Mouse (Mus musculus) macrophage (primary cell): Measurements from ENCODE around the gene Csad. TPM values are rescaled to one million over a fixed set of nuclear protein-coding genes. Genes with fewer than 3 reads are reported as not detected.

Experiments used
- H3K27ac ChIP-seq: fragments of 350-480 bp; formaldehyde crosslinking; 2 replicates; pipeline ENCODE4 v1.9.0; 2021
- H3K36me3 ChIP-seq: fragments of 350-480 bp; formaldehyde crosslinking; 2 replicates; pipeline ENCODE4 v1.9.0; 2021; ENCODE audit errors: inconsistent target
- H3K4me3 ChIP-seq: fragments of 350-480 bp; formaldehyde crosslinking; 2 replicates; pipeline ENCODE4 v1.9.0; 2021; ENCODE audit errors: inconsistent target
- H3K79me2 ChIP-seq: fragments of 350-480 bp; formaldehyde crosslinking; 2 replicates; pipeline ENCODE4 v1.9.0; 2021; ENCODE audit errors: inconsistent target
- WGBS: methylation state at CpG from one replicate; pipeline ENCODE4 v1.1.7; 2026; ENCODE audit warnings: inconsistent platforms; ENCODE audit not compliant: missing documents; 5-methylcytosine and 5-hydroxymethylcytosine counted together
- polyA plus RNA-seq: library from polyadenylated mRNA; stranded (reverse); fragments of 250-400 nt; gene quantifications from 3 replicates; pipeline ENCODE4 v1.2.4, GENCODE M21; 2018; ENCODE audit warnings: inconsistent platforms

The Csad gene
- polyA plus RNA-seq, 1 experiment from 2014 or later = 10.6 TPM

DNA sequence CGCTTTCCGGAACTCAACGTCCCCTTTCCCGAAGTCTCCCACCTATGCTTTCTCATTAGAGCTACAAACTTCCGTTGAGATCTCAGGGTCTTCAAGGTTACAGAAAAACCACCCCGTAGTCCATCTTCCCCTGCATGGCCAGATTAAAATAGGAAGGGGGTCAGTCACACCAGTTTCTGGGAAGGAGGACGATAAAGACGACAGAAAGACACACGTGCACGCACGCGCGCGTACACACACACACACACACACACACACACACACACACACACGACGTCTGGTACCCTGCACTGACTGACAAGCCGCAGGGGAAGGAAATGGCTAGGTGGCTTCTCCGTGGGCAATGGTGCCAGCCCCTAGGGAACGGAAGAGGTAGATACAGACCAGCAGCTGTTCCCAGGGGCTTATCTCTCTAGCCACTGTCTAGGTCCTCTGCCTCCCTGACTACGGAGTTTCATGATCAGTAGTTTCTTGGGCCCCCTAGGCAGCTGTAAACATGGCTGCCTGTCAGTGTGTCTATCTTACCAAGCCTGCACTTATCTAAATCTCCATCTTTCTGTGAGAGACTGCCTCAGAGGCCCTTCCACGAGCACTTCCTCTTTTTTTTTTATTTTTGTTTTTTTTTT lies 20.6 kb upstream of the Csad start:
- H3K4me3 ChIP-seq = peak overlapping the region; percentile 6; the same call in 1 of the 2 replicates
- peaks cover 23% of the 10 kb centered on the region for H3K79me2 ChIP-seq
- no peak overlapping the region for H3K27ac ChIP-seq
- no peaks in the 10 kb centered on the region for H3K36me3 ChIP-seq
- WGBS = 5% methylated on average over 20 of the region's 21 CpGs

DNA sequence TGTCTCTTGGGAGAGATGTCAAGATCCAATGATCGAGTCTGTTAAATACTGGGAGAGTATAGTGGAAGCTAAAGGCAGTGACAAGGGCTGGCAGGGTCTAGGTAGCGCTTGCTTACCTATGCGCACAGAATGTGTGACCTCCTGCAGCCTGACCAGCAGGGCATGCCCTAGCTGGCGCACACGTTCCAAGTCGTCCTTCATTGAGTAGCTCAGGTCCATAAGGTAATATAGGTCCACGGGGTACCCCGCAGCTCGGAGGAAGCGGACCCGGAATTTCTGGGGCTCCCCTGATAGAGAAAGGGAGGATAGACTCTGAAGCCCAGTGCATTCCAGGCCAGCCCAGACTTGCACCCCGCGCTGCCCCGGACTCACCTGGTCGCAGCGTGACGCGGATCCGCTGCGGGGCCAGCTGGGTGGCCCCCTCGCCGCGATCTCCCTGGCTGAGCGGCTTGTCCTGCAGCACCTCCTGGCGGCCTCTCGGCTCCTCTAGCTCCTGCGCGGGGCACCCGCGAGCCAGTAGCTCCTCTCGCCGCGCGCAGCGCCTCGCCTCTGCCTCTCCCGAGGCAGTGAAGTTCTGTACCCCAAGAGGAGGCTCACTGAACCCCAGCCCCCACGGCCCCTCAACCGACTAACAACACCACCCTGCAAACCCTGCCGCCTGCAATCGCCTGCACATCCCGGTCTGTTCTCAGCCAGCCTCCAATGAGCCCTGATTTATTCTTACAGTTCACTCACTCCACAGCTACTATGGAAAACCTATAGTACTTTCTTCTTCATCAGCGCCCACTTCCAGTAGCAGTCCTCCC lies 19.9 kb upstream of the Csad start:
- Histone ChIP-seq H3K79me2 (peaks cover 16% of the 10 kb centered on the region), H3K4me3 (peak overlapping the region; percentile 6; the same call in 1 of the 2 replicates), H3K27ac (no peak overlapping the region), H3K36me3 (no peaks in the 10 kb centered on the region)
- 14% methylated on average over 43 of the region's 43 CpGs for WGBS

DNA sequence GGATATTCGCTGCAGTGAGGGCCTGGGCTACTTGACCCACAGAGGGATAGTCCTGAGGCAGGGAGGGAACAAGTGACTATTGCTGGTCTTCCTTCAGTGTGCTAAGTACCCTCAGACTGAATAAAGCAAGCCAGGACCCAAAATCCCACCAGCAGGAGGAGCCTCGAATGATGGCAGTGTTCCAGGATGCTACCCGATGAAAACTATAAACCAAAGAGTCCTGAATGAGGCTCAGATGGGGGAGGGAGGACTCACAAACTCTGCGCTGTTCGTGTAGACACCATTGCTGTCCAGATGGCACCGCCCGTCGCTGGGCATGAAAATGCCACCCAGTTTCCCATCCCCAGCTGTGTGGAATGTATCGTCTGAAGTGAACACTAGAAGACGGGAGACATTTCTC lies 17.9 kb upstream of the Csad start:
- WGBS = 89% methylated on average over 9 of the region's 10 CpGs
- Histone ChIP-seq H3K4me3 (no peak overlapping the region), H3K36me3 (no peaks in the 10 kb centered on the region), H3K79me2 (no peaks in the 10 kb centered on the region), H3K27ac (no peak overlapping the region)

DNA sequence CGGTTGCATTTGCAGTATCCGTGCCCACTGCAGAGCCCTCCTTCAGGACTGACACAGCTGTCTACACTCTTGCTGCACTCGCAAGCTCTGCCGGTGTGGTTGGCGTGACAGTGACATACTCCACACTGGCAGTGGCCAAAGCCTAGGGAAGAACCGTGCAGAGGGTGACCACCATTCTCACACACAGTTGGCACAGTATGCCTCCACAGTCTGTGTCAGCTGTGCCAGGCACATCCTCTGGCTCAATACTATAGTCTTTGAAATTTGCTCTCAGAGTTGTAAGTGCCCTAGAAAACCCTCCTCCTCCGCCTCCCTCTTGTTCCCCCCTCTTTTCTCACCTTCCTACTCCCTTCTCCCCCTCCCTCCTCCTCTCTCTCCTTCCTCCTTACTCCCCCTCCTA lies 12.8 kb upstream of the Csad start:
- Histone ChIP-seq H3K27ac (no peak overlapping the region), H3K79me2 (no peaks in the 10 kb centered on the region), H3K4me3 (no peak overlapping the region), H3K36me3 (peaks cover 42% of the 10 kb centered on the region)
- WGBS = 89% methylated on average over 7 of the region's 7 CpGs

DNA sequence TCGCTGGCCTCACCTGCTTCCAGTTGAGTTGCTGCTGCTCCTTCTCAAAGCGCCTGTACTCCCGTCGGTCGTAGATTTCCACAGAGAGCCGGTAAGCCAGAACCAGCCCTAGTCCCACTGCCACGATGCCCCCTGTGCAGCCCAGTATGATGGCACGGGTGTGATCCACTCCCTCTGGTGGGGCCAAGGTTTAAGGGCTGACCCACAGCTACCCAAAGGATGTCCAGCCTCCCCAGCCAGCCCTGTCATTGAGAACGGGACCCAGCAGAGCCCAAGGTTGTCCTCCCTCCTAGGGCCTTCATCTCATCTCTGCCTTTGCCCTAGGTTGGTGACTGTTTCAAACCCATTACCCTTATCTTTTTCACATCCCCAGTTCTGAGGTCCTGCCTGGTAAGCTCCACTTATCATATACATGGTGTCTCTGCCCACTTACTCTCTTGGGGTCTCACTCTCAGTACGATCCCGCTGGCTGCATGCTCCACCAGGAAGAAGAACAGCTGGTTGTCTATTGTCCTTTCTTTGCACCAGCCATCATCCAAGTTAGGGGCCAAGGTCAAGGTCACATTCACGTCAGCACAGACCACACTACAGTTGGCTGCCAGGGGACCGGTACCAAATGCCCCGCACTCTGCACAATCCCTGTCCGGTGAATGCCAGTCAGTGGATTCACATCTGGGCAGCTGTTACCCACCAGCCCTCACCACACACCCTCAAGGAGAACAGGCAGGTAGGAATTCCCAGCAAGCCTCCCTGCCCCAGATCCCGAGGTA lies 12.1 kb upstream of the Csad start:
- Histone ChIP-seq H3K36me3 (peaks cover 48% of the 10 kb centered on the region), H3K79me2 (no peaks in the 10 kb centered on the region), H3K4me3 (no peak overlapping the region), H3K27ac (no peak overlapping the region)
- WGBS = 95% methylated on average over 16 of the region's 16 CpGs

DNA sequence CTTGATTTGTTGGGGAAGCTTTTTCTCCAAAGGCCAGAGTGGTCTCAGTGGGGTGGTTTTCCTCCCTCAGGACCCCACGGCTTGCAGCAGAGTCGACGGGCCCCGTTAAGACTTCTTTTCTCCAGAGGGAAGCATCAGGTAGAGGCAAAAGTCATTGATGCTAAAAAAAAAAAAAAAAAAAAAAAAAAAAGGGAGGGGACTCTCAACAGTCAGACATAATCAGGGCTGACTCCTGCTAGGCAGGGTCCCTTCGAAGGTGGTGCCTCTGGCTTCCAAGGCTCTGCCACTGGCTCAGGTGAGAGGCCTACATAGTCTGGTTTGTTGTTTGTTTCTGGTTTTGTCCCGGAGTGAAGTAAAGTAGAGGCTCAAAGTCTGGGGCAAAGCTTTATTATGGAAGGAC lies 11.1 kb upstream of the Csad start:
- Histone ChIP-seq H3K4me3 (no peak overlapping the region), H3K36me3 (peaks cover 56% of the 10 kb centered on the region)
- WGBS = 92% methylated on average over 2 of the region's 6 CpGs

DNA sequence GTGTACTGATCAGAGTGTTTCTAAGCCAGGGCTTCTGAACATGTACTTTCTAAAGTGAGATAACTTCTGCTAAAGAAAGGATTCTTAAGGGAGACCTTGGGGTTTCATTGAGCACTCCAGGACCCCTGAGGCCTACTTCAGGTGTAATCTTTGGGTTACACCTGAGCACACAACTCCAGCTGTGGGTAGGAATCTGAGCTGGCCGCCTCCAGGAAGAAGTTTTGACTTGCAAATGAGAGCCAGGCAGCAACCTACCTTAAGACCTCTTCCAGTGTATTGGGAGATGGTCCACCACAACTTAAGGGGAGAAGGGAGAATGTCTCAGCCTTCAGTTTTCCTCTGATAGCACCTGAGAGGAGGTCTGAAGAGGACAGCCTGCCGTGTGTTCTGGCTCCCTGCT lies 9.6 kb upstream of the Csad start:
- 100% methylated on average over 1 of the region's 2 CpGs for WGBS
- no peak overlapping the region for H3K4me3 ChIP-seq
- H3K79me2 ChIP-seq = no peaks in the 10 kb centered on the region; the same call in 1 of the 2 replicates
- H3K36me3 ChIP-seq = peaks cover 71% of the 10 kb centered on the region
- H3K27ac ChIP-seq = no peak overlapping the region

More for the DNA sequence above, 11.1 kb upstream of the Csad start:
- no peak overlapping the region for H3K27ac ChIP-seq
- H3K79me2 ChIP-seq = no peaks in the 10 kb centered on the region; the same call in 1 of the 2 replicates

DNA sequence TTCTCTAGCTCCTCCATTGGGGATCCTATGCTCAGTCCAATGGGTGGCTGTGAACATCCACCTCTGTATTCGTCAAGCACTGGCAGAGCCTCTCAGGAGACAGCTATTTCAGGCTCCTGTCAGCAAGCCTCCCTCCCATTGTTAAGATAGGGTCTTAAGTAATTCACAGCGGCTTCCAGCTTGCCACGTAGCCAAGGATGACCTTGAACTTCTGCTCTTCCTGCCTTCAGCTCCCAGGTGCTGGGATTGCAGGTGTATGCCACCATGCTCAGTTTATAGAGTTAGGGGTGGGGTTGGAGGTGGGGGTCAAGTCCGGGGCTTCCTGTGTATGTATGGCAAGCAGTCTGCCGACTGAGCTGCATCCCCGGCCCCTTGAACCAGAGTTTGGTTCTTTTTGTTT lies 7.4 kb upstream of the Csad start:
- H3K36me3 ChIP-seq = peaks cover 80% of the 10 kb centered on the region

DNA sequence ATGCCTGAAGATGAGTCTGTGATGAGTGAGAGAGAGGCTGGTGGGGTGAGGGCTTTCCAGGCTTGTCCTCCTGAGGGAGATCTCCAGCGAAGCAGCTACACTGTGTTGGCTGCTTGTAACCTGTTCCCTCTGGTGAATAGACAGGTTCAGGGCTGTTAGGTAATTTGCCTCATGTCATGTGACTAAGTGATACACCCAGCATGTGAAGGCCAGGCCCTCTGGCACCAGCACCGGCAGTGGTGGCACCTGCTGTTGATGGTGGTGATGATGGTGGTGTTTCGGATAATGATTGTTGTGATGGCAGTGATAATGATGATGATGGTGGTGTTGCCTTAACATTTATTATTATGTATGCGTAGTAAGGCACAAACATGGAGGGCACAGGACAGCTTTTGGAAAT lies 6.3 kb upstream of the Csad start:
- H3K36me3 ChIP-seq = peaks cover 74% of the 10 kb centered on the region
- 95% methylated on average over 4 of the region's 4 CpGs for WGBS
- no peak overlapping the region for H3K27ac ChIP-seq
- no peak overlapping the region for H3K4me3 ChIP-seq
- peaks cover 8% of the 10 kb centered on the region; the same call in 1 of the 2 replicates for H3K79me2 ChIP-seq

More for the DNA sequence above, 7.4 kb upstream of the Csad start:
- WGBS = 97% methylated on average over 6 of the region's 6 CpGs
- Histone ChIP-seq H3K79me2 (no peaks in the 10 kb centered on the region; the same call in 1 of the 2 replicates), H3K27ac (no peak overlapping the region), H3K4me3 (no peak overlapping the region)

DNA sequence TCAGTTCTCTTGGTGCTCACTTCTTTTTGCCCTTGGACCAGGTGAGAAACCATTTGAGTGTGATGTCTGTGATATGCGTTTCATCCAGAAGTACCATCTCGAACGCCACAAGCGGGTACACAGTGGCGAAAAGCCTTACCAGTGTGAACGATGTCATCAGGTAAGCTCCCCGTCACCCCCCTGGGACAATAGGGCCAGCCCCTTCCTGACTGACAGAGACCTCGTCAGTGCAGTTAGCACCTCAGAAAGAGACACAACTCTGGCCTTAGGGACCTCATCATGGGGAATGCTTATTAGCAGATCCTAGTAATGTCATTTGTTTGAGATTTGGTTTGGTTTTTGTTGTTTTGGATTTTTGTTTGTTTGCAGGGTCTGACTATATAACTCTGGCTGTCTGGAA lies 4.6 kb upstream of the Csad start:
- no peak overlapping the region for H3K27ac ChIP-seq
- peaks cover 25% of the 10 kb centered on the region for H3K79me2 ChIP-seq
- peaks cover 67% of the 10 kb centered on the region for H3K36me3 ChIP-seq
- WGBS = 94% methylated on average over 8 of the region's 8 CpGs
- H3K4me3 ChIP-seq = no peak overlapping the region

DNA sequence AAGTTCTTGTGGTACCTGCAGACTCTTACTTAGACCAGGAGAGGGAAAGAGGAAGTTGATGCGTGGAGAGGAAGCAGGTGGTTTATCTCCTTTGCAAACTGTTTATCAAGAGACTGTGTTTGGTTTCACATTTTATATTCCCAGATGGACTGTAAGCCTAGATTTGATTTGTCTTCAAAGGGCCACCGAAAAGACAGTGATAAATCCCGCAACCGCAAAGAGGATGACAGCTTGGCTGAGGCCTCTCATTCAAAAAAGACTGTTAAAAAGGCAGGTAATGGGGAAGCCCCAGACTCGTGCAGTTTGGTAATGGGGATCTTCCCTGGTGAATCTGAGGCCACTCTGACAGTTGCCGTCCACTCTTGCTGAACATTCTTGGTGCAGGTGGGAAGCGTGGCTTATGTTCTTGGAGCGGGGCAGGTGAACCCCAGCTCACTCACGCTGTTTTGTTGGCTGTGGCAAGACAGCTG lies 3.6 kb upstream of the Csad start:
- H3K4me3 ChIP-seq = no peak overlapping the region
- no peak overlapping the region for H3K27ac ChIP-seq
- peaks cover 25% of the 10 kb centered on the region for H3K79me2 ChIP-seq
- peaks cover 57% of the 10 kb centered on the region for H3K36me3 ChIP-seq
- WGBS = 42% methylated on average over 9 of the region's 9 CpGs

DNA sequence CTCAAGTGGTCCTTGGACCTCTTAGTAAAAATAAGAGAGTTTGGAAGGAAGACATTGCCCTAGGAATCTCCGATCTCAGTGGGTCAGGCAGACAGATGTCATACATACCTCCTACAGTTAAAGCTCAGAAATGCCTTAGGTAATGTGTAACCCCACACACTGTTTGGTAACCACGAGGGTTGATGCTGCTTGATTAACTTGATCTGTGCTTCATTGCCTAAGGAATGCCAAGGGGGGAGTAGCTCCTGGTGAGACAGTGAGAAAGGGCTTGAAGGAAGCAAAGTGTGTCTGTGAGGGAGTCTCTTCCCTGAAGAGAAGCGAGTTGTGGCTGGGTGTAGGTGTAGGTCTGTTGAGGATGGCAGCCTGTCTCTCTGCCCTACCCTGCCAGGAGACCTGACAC lies 2.8 kb upstream of the Csad start:
- WGBS = 77% methylated on average over 3 of the region's 3 CpGs
- H3K4me3 ChIP-seq = no peak overlapping the region
- H3K27ac ChIP-seq = no peak overlapping the region
- H3K36me3 ChIP-seq = peaks cover 49% of the 10 kb centered on the region
- peaks cover 25% of the 10 kb centered on the region for H3K79me2 ChIP-seq

DNA sequence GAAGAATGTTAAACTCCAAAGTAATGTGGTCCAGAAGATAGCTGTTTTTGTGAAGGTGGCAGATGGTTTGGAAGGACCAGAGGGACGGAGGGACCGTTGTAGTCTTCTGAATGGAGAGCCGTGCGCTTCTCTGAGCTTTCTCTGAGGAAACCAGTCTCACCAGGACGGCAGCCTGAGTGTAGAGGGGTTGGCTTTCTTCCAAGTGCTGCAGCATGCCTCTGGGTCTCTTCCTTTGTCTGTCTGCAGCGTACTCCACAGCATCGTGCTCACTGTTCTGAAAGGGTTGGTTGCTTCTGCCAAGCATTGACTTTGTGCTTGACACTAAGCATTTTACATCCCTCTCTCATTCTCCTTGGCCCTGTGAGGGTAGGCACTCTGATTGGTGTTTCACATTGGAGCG lies 1.3 kb upstream of the Csad start:
- WGBS = 70% methylated on average over 8 of the region's 8 CpGs
- H3K79me2 ChIP-seq = peaks cover 25% of the 10 kb centered on the region
- peaks cover 36% of the 10 kb centered on the region for H3K36me3 ChIP-seq
- no peak overlapping the region for H3K27ac ChIP-seq
- no peak overlapping the region for H3K4me3 ChIP-seq

DNA sequence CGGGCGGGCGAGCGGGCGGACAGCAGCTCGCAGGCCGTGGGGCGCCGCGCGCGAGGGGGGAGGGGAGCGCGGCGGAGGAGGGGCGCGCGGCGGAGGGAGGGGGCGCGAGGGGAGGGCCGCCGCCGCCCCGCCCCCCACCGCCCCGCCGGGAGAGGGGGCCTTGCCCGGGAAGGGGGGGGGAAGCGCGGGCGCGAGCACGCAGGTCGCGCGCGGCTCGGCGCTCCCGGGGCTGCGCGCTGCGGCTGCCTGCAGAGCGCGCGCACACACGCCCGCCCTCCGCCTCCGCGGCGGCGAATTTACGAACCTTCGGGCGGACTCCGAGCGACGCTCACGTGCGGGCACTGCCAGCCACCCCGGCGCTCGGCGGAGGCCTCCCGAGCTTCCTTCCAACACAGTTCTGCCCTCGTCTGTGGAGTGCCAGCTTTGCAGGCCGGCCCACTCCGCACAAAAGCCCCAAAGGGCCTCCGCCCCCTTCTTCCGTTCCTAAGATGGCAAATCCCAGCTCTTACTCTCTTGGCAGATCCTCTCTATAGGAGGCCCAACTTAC lies 616 bp downstream of the Csad start:
- peak overlapping the region; percentile 33 for H3K27ac ChIP-seq
- peaks cover 18% of the 10 kb centered on the region for H3K36me3 ChIP-seq
- peak overlapping the region; percentile 47 for H3K4me3 ChIP-seq
- peaks cover 25% of the 10 kb centered on the region for H3K79me2 ChIP-seq
- 0% methylated on average over 41 of the region's 72 CpGs for whole genome bisulfite sequencing
